Mouse (Mus musculus): ENCODE measurements around the gene Rnf152.
A peak's percentile ranks its signal among the peaks of the same experiment; 100 is the strongest.

Gene Rnf152

DNA sequence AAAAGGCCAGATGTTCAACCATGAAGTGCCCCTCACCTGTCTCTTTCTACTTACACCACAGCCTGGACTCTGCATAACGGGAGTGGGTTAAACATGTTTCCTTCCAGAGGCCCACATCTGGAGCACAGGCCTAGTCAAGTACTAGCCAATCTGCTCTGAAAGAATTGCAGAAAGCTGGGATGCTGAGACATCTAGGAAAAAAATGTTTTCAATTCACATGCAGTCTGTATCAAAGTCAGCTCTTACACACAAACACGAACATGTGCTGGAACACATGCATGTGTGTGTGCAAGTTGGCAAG lies 44.0 kb downstream of the Rnf152 start:
- no peak for DNase-seq (ENCODE audit: inconsistent ontology term)

DNA sequence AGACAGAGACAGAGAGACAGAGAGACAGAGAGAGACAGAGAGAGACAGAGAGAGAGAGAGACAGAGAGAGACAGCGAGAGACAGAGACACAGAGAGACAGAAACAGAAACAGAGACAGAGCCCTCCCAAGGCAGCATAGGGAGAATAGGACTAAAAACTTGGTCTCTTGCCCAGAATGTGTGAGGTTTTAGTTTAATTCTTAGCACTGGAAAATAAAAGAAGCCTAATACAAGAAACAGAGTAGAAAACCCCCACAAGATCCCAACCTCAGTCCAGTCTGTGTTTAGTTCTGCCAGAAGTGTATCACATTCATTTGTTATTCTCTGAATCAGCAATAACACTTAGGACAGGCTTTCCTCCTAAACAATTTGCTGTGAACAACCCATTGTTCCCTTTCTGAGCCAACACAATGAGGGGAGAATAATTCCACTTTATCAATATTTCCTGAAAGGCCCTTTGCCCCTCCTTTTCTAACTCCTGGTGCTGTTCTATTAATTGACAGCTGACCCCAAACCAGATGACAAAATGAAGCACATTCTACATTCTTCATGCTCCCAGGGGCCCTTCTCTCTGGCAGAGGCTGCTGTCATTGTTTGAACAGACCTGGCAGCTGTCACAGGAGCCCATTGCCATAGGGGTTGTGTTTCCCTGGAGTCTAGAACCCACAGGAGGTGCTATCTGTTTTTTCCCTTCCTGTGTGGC lies 44.5 kb downstream of the Rnf152 start:
- peak; percentile 56 for DNase-seq (ENCODE audit: inconsistent ontology term)

DNA sequence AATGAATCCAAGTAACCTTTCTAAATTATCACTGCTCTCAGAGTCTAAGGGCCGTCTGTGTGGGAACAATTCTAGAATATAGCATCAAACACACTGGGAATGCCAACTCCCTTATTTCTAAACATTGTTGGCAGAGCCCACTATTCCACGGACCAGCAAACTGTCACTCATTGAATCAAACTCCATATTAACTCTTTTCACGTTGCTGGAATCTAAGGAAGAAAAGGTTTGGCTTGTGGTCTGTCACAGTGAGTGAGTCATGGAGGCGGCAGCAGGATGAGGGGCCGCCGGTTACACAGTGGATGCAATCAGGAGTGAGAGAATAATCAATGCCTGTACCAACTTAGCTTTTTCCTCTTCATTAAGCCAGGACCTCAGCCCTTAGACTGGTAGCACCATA lies 54.3 kb downstream of the Rnf152 start:
- peak; percentile 30 for DNase-seq (ENCODE audit: inconsistent ontology term)

DNA sequence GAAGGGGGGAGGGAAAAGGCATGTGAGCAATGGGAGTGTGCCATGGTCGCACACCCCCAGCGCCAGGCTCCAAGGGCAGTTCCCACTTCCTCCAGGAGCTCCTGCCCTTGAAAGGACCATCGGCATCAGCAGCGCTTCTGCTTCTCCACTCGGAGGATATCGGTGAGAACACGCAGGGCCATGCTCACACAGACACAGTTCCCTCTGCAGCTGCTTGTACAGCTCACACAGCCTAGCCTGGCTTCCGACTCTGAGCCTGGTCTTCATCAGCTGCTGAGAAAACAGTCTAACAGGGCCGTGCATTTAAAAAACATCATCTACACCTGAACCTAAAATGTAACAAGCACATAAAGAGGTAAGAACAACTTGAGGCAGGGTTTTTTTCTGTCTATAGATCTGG lies 54.7 kb downstream of the Rnf152 start:
- DNase-seq (ENCODE audit: inconsistent ontology term) = no peak

DNA sequence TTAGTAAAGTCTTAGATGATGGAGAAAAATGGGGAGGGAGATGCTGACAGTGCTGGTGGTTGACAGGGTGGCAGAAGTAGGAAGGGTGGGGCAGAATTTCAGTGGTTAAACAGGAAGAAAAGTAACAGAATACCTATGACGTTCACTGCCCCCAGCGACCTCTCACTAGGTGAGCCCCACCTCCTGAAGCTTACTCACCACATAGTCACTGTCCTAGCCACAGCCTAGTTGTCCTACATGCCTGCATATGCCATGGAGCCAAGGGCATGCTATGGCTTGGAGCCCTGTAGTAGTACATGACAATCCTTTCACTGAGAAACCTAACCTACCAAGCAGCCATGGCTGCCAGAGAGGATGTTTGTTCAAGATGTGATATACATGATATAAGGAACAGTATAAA lies 64.7 kb downstream of the Rnf152 start:
- DNase-seq (ENCODE audit: inconsistent ontology term) = no peak

DNA sequence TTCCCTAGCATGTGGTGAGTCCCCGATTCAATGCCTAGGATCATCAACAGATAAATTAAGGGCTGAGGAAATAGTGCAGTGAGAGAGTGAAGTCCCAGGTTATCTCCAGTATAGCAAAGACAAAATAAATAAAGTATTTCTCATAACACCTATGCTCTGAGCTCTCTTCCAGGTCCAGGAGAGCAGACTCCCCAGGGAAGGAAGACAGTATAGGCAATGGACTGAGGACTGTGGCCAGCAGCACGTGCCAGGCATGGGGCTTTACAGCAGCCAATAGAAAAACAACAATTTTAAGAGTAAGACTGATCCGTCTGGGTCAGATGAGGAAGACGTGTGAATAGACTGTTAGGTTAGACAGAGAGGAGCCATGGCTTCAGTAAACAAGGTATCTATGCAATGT lies 69.0 kb downstream of the Rnf152 start:
- no peak for DNase-seq (ENCODE audit: inconsistent ontology term)

DNA sequence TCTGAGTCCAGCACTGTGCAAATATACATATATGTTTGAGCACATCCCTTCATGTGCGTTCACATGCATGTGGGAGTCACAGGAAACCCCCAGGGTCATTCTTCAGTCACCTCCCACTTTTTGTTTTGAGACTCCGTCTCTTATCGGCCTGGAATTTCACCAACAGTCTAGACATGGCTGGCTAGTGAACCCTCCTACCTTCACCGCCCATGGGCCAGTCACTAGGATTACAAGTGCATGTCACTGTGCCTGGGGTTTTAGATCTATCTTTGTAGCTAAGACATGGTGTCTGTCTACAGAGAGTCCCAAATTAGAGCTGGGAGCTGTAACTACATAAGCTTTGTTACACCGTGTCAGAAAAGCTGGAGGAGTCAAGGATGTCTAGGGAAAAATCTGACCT lies 69.6 kb downstream of the Rnf152 start:
- DNase-seq (ENCODE audit: inconsistent ontology term) = no peak

DNA sequence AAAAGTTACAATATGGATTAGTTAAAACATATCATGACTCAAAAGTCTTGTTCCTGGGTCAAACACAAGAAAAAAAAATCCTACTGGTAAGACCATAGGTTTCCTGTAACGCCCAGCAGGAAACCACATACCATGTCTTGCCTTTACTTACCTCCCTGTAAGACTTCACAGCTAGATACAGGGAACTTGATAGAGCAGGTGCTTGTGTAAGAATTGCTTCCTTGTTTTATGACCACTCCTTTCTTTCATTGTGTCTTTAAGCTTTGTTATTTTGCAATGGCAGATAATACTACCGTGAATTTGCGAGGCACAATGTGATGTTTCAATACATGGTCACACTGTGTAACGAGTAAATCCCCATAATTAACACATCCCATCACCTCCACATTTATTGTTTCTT lies 71.5 kb downstream of the Rnf152 start:
- no peak for DNase-seq (ENCODE audit: inconsistent ontology term)

DNA sequence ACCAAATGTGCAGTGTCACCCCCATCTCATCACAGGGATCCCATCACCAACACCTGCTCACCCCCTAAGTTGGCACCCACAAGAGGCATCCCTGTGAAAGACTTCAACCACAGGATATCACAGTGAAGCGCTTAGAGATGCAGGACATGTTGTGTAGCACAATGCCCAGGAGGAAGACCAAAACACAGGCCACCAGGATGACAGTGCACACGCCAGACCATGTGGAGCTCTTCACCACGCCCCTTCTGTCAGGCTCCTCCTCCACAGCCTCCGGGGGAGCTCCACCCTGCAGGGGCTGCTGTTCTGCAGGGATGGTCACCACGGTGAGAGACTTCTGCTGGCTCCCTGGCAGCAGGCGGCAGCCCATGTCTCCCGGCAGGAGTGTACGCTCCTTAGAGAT lies 72.4 kb downstream of the Rnf152 start:
- DNase-seq (ENCODE audit: inconsistent ontology term) = no peak

DNA sequence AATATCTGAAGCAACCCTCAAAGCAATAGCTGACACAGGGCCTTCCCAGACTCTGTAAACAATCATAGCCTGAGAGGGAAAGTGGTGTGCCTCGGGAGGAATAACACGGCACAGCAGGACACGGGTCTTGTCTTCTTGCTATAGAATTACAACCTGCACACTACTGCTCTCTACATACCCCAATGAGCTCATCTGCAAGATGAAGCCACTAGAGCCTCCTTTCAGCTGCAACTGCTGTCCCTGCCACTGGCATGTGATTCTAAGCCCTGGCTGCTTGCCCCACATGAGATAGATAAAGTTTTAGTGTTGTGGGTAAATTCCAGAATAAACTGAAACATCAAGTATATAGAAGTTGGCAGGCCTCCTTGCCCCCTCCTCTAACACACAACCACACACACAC lies 75.2 kb downstream of the Rnf152 start:
- no peak for DNase-seq (ENCODE audit: inconsistent ontology term)

DNA sequence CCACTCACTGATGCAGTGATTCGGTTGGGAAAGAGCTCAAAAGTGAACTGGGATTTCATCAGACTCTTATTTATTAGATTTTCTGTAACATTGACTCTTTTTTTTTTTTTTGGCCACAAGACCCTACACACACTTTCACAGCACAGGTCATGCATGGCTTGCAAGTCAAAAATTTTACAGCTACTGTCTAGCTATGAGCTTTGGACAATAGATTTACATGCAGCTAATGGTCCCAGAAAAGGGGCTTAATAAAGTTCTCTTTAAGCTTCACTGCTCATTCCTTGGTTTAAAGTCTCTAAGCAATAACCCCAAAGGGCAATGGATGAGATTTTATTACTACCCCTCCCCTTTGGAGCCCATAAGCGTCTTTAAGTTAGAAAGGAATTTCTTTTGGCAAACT lies 76.3 kb downstream of the Rnf152 start:
- no peak for DNase-seq (ENCODE audit: inconsistent ontology term)

DNA sequence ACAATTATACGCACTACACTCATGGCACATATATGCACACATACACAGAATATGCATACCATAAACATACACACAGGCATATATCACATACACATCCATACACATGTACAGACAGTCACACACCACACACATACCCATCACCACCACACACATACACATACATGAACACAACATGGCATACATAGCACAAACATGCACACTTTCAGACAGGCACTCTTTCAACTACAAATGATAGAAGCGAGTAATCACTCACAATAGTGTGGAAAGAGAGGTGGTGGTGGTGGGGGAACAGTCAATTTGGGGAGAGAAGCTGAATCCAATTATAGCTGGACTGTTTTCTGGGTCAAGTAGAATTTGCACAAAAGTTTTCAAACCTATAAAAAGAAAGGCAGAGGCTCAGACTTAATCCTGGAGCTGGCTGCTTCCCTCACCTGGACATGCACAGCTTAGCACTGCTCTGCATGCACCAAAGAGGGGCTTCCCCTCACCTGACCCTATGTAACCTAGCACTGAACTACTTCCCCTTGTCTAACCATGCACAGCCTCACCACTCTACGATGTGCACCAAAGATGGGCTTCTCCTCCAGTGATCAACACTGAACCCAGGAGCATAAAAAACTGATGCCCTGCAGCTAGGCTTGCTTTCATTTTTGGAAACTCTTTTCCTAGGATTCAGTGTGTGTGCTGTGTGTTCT lies 81.9 kb downstream of the Rnf152 start:
- no peak for DNase-seq (ENCODE audit: inconsistent ontology term)

DNA sequence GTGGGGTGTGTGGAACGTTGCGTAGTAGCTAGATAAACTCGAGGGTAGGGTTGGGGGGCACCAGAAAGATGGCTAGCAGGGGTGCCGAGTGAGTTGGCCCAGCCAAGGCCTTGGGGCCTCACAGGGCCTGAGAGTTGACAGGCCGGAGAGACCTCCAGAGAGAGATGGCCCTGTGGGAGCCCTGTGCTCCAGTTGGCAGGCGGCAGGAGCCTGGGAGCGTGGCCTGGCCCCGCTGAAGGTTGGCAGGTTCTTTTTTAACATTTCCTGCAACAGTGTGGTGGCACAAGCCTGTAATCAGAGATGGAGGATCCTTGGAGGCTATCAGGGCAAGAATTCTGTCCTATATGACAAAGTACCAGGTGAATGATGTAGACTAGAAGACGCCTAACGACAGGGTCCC lies 85.4 kb downstream of the Rnf152 start:
- no peak for DNase-seq (ENCODE audit: inconsistent ontology term)

DNA sequence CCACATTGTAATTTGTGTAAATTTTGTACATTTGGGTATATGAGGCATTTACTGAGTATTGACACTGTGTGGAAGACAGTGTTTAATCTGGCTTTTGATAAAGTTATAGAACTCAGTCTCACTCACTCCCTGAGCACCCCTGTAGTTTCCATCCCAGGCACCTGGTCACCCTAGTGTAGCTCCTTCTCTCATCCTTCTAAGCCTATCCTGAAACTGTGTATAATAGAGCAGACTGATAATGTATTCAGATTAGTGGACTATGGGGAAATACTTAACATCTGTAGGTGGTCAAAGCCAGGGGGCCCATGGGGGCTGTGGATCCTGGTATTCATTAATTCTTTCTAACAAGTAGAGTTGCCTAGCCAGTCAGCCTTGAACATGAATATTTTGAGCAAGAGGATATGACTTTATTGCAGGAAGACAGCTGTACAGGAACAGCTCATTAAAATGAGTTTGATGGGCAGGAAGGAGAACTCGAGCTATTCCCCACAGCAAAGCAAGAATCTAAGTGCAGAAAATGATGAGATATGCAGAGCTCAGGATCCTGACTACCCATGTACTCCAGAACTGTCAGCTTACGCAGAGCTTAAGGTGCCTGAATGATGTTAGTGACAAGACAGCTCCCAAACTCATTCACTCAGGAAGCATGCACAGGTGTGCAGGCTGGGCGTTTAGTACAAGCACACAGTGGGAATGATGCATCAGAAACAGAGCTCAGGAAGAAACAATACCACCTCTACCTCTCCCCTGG lies 93.1 kb downstream of the Rnf152 start:
- DNase-seq (ENCODE audit: inconsistent ontology term) = no peak

DNA sequence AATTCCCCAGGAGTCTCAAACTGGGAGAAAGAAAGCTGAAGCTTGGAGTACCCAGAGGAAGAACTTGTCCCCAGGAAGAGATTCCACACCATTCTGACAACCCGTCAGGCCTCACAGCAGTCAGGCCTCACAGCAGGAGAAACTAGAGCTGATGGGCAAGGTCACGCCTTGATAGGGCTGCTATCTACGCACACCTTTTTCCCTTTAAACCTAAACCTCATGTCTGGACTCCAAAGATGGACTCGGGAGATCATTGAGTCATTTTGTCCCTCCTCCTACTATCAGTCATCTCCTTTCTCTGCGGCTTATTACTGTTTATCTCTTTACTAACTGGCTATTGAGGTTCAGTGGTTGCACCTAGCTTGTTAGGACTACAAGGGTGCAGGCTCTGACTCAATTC lies 96.3 kb downstream of the Rnf152 start:
- no peak for DNase-seq (ENCODE audit: inconsistent ontology term)

DNA sequence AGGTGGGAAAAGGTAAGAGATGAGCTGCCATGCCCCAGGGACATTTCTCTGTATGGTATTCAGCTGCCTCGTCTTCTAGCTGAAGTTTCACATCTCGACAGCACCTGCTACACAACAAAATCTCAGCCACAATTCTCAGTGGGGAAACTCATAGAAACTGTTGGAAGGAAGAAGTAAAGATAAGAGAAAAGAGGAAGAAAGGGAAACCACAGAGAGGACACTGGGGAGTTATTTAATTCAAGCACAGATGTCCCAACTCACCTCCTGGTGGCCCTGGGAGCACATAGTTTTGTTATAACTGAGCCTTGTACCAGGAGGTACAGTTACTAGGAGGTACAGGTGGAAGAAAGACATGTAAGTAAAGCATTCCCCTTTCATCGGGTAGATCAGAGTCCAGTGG lies 99.3 kb downstream of the Rnf152 start:
- DNase-seq (ENCODE audit: inconsistent ontology term) = no peak

DNA sequence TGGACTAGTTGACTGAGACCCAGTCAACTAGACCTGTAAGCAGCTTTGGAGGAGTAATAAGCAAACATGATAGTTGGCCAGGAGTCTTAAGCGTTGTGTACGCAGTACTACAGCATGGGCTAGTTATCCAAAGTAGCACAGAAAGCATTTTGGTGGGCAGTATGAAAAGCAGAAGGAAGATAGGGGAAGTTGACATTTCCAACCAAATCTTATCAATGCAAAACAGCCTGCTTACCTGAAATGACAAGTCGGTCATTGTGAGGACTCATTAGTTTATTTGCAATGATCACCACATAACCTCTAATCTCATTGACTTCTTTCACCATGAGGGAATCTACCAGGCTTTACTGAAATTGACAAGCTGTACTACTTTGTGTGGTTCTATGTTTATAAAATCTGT lies 107.3 kb downstream of the Rnf152 start:
- no peak for DNase-seq (ENCODE audit: inconsistent ontology term)

DNA sequence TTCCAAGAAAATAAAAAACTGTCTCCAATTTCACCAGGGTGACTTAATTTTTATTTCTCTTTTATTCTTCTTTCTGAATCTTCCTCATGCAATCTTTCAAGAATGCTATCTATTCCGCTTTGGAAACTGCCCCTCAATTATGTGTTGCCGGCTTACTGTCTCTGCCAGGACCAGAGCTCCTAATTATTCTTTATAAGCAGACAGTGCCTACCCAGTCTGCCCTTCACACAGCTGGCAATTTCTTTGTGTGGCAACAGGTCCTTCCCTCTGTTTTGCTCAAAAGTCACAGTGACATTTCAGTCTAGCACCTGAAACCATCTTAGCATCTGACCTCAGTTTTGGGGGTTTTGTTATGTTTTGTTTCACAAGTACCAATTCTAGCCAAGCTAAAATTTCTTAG lies 109.9 kb downstream of the Rnf152 start:
- no peak for DNase-seq (ENCODE audit: inconsistent ontology term)

DNA sequence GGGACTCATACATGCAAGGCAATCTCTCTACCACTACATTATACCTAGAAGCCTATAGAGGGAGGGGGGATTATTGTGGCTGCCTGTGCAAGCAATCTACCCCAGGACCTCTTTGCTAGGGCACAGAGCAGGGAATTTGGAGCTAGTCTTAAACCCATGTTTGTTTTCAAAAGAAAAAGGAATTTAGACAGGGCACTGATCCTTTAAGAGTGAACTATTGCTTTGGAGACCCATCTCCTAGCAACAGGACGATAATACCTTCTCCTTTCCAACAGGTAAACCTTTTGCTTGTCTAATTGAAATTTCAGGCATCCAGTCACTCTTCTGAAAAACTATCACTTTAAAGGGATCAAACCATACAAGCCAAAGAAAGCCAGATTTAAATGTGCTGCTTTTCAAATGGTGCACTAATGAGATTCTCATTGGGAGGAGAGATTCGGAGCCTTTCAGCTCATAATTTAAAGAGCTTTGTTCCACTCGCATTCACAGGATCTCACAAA lies 110.4 kb downstream of the Rnf152 start:
- DNase-seq (ENCODE audit: inconsistent ontology term) = no peak

DNA sequence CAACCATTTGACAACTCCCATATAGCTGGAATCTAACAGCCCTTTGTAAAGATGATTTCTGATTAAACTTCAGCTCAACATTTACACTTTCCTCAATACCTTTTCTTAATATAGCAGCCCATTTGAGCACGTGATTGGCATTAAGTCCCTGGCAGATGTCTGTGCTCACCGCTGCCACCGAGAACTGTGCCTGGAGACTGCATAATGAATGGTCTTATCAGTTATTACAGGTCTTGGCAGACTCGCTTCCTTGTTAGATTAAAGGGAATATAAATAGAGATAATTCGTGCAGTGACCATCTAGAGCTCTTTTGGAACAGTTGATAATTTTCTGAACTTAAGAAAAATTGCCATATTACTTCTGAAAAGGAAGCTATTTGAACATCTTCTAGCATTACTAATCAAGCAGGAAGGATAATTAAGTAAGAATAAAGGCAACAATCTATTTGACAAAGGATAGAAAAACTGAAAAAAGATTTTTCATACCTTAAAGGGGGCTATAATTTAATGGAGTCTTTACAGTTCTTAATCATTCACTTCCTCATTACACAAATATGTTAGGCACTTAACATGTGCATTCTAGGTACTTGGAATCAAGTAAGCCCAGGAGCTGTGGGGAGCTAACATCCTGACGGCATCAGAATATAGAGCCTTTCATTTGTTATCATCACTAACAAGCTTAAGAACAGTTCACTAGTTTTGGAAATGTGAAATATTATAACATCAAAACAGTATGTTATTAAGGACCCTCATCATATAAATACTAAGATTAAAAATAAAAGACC lies 113.0 kb downstream of the Rnf152 start:
- DNase-seq (ENCODE audit: inconsistent ontology term) = no peak

DNA sequence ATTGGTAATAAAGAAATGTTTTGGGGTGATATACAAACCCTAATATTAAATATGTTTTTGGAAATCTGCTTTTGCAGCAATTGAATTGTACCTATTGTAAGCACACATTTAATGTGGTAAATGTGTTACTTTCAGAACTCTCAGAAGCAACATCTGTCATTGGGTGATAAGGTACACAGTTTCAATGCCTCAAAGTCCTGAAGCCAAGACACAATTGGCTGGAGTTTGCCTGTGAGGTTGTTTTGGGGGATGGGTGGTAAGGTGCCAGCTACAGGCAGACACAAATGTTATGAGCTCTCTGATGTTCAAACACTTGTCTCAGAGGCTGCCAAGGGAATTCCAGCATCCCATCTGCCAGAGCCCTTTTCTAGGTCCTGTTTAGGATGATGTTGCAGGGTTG lies 116.3 kb downstream of the Rnf152 start:
- DNase-seq (ENCODE audit: inconsistent ontology term) = no peak

Measured in Muller cell, postnatal 12 days (primary cell).